Mouse (Mus musculus) hindbrain, postnatal 0 days (tissue): ENCODE data around the gene Tnfaip8l2. TPM values are rescaled to one million over a fixed set of nuclear protein-coding genes. Genes with fewer than 3 reads are reported as not detected.

ENCODE experiments used
- ATAC-seq: fragments of 200-750 bp; cut with Nextera tagmentation; 2 replicates; pipeline ENCODE4 v1.8.0; 2017; ENCODE audit warnings: mild to moderate bottlenecking, moderate TSS enrichment, moderate library complexity
- DNase-seq: peaks from one replicate; pipeline ENCODE4 v3.0.0-alpha.2; 2015; ENCODE audit warnings: low spot score
- H3K27ac ChIP-seq: fragments of 300-500 bp; sonication (generic); 2 replicates; pipeline ENCODE4 v1.5.1; 2014; ENCODE audit warnings: mild to moderate bottlenecking
- H3K27me3 ChIP-seq: fragments of 300-500 bp; sonication (generic); 2 replicates; pipeline ENCODE4 v1.6.1; 2014; ENCODE audit warnings: low read length, mixed read lengths; ENCODE audit not compliant: insufficient read depth
- H3K36me3 ChIP-seq: fragments of 300-500 bp; sonication (generic); 2 replicates; pipeline ENCODE4 v1.6.1; 2014; ENCODE audit warnings: low read length, mixed read lengths; ENCODE audit not compliant: insufficient read depth
- H3K4me1 ChIP-seq: fragments of 300-500 bp; sonication (generic); 2 replicates; pipeline ENCODE4 v1.6.1; 2014; ENCODE audit warnings: antibody characterized with exemption, low read length, mixed read lengths; ENCODE audit not compliant: insufficient read depth
- H3K4me2 ChIP-seq: fragments of 300-500 bp; sonication (generic); 2 replicates; pipeline ENCODE4 v1.6.1; 2014; ENCODE audit warnings: low read depth, mild to moderate bottlenecking, low read length, moderate library complexity, mixed read lengths
- H3K4me3 ChIP-seq: fragments of 300-500 bp; sonication (generic); 2 replicates; pipeline ENCODE4 v1.5.1; 2014; ENCODE audit warnings: low read length
- H3K9ac ChIP-seq: fragments of 300-500 bp; sonication (generic); replicated peaks from 2 replicates; pipeline ENCODE4 v1.6.1; 2014; ENCODE audit warnings: mild to moderate bottlenecking, low read length, moderate library complexity, mixed read lengths
- H3K9me3 ChIP-seq: fragments of 300-500 bp; sonication (generic); 2 replicates; pipeline ENCODE4 v1.6.1; 2016; ENCODE audit warnings: low read length, mixed read lengths
- CTCF ChIP-seq: IDR thresholded peaks from 2 replicates; pipeline ENCODE4 v1.5.1; 2016; ENCODE audit warnings: antibody characterized with exemption, control low read depth, low read depth
- WGBS: fragments of 180-500 bp; shearing (Covaris S2); extraction: QIAGEN DNeasy Blood & Tissue Kit; methylation state at CpG from one replicate; pipeline ENCODE4 v1.1.7; 2014; 5-methylcytosine and 5-hydroxymethylcytosine counted together
- microRNA-seq, 2 experiments: library from miRNA; unstranded; fragments of <30 nt; microRNA quantifications; one replicate each; pipeline ENCODE4; 2016
- polyA plus RNA-seq: library from polyadenylated mRNA; unstranded; fragments of >200 nt; fragmentation: Nextera tagmentation; extraction: Ambion mirVana; gene quantifications from 2 replicates; pipeline ENCODE4 v1.2.1, GENCODE M21; 2015
- total RNA-seq: library from RNA; depleted of rRNA; stranded (reverse); fragments of >200 nt; gene quantifications from 2 replicates; pipeline ENCODE4 v1.2.3, GENCODE M21; 2014; rRNA removed

Gene Tnfaip8l2
- total and polyA plus RNA-seq, 2 experiments from 2014 or later = 1.9 to 3.1 TPM

DNA sequence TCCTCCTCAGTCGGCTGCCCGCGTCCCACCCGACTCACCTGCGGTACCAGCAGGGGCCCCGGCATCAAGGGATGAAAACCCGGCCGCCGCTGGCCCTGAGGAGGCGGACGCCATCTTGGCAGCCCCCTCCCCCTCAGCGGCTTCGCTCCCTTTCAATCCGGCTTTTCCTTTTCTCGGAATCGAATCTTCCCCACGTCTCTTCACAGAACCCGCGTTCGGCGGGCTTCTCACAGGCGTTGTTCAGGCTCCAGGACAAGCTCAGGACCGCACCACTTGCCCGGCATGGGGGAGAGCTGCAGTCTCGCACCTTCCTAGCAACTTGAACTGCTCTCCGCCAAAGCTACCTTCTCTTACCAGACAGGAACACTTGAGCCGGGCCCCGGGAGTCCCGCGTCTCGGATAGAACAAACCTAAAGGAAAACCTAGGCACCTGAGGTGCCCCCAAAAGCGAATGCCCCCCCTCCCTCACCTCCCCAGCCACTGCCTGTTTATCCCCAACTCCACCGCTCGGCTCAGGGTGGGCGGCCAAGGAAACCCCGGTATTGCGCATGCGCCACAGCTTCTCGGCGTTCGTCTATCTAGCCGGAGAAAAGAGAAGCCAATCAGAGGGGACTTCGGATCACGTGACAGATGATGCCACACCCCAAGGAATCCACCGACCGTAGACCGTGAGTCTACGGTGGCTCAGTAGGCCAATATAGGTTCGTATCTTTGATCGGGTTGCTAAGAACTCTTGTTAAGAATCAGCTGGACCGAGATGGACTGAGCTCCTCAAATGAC, 35.6 kb downstream of the Tnfaip8l2 start, which contains the start of gene Pip5k1a:
Pip5k1a (minus strand) TSS at position 593 of the 780 bp plus-strand sequence.
- Histone ChIP-seq H3K4me3 (peak within 1 kb of the TSS; percentile 95), H3K4me2 (peak within 1 kb of the TSS; percentile 85), H3K9ac (peak within 1 kb of the TSS; percentile 84), H3K9me3 (no peaks in the 10 kb centered on the region), H3K36me3 (no peaks in the 10 kb centered on the region), H3K27me3 (no peaks in the 10 kb centered on the region), H3K4me1 (peaks cover 6% of the 10 kb centered on the region; the same call in 1 of the 2 replicates), H3K27ac (peak within 1 kb of the TSS; percentile 94)
- peak; percentile 56 for TF ChIP-seq CTCF
- ATAC-seq = peak; percentile 95
- peak; percentile 100 for DNase-seq
- WGBS = under 1% methylated on average over 51 of the region's 51 CpGs

DNA sequence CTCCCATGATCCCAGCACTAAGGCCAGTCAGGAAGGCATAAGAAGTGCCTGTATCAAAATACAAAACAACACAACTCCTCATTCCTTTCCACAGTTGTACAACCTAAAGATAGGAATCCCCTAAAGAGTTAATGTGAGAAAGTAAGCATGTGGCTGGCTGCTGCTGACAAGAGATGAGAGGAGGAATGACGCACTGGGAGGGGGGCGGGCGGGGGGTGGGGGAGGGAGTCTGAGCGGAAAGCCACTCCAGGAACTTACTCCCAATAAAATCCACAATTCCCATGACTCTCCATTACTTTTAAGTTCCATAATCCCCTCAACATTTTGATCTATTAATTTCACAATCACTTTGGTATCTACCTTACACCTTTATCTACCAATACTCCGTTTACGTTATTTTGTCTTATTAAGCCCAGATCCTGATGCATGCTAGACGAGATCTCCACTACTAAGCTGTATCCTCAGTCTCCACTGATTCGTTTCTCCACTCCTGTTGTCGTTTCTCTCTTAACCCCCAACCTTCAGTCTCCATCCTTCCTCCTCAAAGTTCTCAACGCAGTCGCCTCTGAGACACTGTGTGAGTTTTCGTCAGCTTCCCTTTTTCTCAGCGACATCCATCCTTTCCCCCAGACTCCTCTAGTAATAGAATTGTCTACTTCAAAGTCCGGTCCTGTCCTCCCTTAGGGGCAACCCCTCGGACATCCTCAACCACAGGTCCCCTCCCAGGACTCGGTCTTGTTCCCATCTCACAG, 36.4 kb downstream of the Tnfaip8l2 start:
- Histone ChIP-seq H3K27me3 (no peaks in the 10 kb centered on the region), H3K4me3 (peak overlapping the region; percentile 95), H3K4me2 (peak overlapping the region; percentile 85), H3K27ac (peak overlapping the region; percentile 94), H3K36me3 (no peaks in the 10 kb centered on the region), H3K9me3 (no peaks in the 10 kb centered on the region), H3K9ac (peak overlapping the region; percentile 84), H3K4me1 (peaks cover 6% of the 10 kb centered on the region; the same call in 1 of the 2 replicates)
- no peak for TF ChIP-seq CTCF
- DNase-seq = no peak
- WGBS = under 1% methylated on average over 16 of the region's 16 CpGs
- no peak for ATAC-seq

DNA sequence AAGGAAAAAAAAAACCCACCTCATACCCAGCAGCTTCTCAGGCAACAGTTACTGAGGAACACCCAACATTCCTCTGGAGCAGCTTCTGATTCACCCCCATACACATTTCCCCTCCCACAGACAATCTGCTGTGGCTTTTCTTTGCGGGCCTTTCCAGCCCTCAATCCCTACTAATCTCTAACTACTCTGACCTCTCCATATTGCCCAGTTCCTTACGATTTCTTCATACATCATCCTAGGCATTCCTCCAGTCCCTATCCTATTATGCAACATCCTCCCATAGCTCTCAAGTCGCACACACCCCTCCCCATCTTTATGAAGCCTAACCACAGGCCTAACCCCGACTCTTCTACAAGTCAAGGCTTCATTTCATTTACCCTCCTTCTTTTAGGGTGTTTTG, 37.0 kb downstream of the Tnfaip8l2 start:
- DNase-seq (no peak), ATAC-seq (no peak)
- Histone ChIP-seq H3K9me3 (no peaks in the 10 kb centered on the region), H3K9ac (peak overlapping the region; percentile 84), H3K4me1 (peaks cover 6% of the 10 kb centered on the region; the same call in 1 of the 2 replicates), H3K27ac (no peak overlapping the region), H3K4me3 (peak overlapping the region; percentile 95), H3K36me3 (no peaks in the 10 kb centered on the region), H3K4me2 (peak overlapping the region; percentile 85), H3K27me3 (no peaks in the 10 kb centered on the region)
- TF ChIP-seq CTCF = no peak
- 65% methylated on average over 4 of the region's 4 CpGs for WGBS

DNA sequence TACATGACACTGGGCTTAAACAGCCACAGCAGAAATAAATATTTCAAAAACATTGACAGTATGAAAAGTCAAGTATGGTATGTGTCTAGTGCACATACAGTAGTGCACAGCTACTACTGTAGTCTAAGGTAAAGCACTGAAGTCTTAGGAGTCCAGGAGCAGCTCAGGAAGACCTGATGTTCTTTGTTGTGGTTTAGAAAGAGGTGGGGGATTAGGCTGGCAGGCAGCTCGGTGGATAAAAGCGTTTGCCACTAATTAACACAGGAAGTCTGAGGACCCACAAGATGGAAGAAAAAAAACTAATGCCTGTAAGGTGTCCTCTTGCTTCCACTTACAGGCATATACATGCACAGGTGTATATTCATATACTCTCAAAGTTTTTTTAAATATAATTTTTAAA, 41.3 kb downstream of the Tnfaip8l2 start:
- ATAC-seq = no peak
- TF ChIP-seq CTCF = no peak
- Histone ChIP-seq H3K4me3 (no peak overlapping the region), H3K4me1 (peaks cover 6% of the 10 kb centered on the region; the same call in 1 of the 2 replicates), H3K36me3 (no peaks in the 10 kb centered on the region), H3K4me2 (no peak overlapping the region), H3K9ac (no peak overlapping the region), H3K27me3 (no peaks in the 10 kb centered on the region), H3K27ac (no peak overlapping the region), H3K9me3 (no peaks in the 10 kb centered on the region)
- 51% methylated on average over 2 of the region's 2 CpGs for WGBS
- DNase-seq = no peak

Small RNAs within 50 kb of the gene (microRNA-seq; reads per million reads assigned to microRNA genes)
- gene Mir8099-1 = 0 reads per million in 2 experiments

Other genes starting within 250 kb of the Tnfaip8l2 start
- 32.8 and 36.5 TPM in 2 replicates for gene Selenbp1, start 209.3 kb downstream of the Tnfaip8l2 start, total RNA-seq
- gene Selenbp1, start 209.3 kb downstream of the Tnfaip8l2 start, polyA plus RNA-seq = 19.9 and 21.3 TPM in 2 replicates
- gene Rfx5, start 188.3 kb downstream of the Tnfaip8l2 start, total RNA-seq = 13.9 and 18.3 TPM in 2 replicates
- 5.4 and 5.8 TPM in 2 replicates for gene Rfx5, start 188.3 kb downstream of the Tnfaip8l2 start, polyA plus RNA-seq
- 57.1 and 85.4 TPM in 2 replicates for gene Pi4kb, start 167.6 kb downstream of the Tnfaip8l2 start, total RNA-seq
- 19.2 and 22.7 TPM in 2 replicates for gene Pi4kb, start 167.6 kb downstream of the Tnfaip8l2 start, polyA plus RNA-seq
- 34.1 and 35.4 TPM in 2 replicates for gene Zfp687, start 126.9 kb downstream of the Tnfaip8l2 start, total RNA-seq
- gene Zfp687, start 126.9 kb downstream of the Tnfaip8l2 start, polyA plus RNA-seq = 17.3 and 18.0 TPM in 2 replicates
- 208 and 210 TPM in 2 replicates for gene Psmd4, start 99.7 kb downstream of the Tnfaip8l2 start, total RNA-seq
- 267 and 272 TPM in 2 replicates for gene Psmd4, start 99.7 kb downstream of the Tnfaip8l2 start, polyA plus RNA-seq
- gene Pip5k1a, start 35.4 kb downstream of the Tnfaip8l2 start, total RNA-seq = 15.5 and 18.5 TPM in 2 replicates
- 12.4 and 14.7 TPM in 2 replicates for gene Pip5k1a, start 35.4 kb downstream of the Tnfaip8l2 start, polyA plus RNA-seq
- gene Vps72, start 31.3 kb downstream of the Tnfaip8l2 start, total RNA-seq = 52.7 and 53.6 TPM in 2 replicates
- 121 and 123 TPM in 2 replicates for gene Vps72, start 31.3 kb downstream of the Tnfaip8l2 start, polyA plus RNA-seq
- 0.43 and 0.73 TPM in 2 replicates for gene Tmod4, start 17.9 kb downstream of the Tnfaip8l2 start, total RNA-seq
- 1.1 and 1.5 TPM in 2 replicates for gene Tmod4, start 17.9 kb downstream of the Tnfaip8l2 start, polyA plus RNA-seq
- gene Scnm1, start 8.3 kb downstream of the Tnfaip8l2 start, total RNA-seq = 44.6 and 56.7 TPM in 2 replicates
- gene Scnm1, start 8.3 kb downstream of the Tnfaip8l2 start, polyA plus RNA-seq = 72.1 and 75.7 TPM in 2 replicates
- 33.4 and 38.5 TPM in 2 replicates for gene Lysmd1, start 8.3 kb downstream of the Tnfaip8l2 start, total RNA-seq
- gene Lysmd1, start 8.3 kb downstream of the Tnfaip8l2 start, polyA plus RNA-seq = 39.2 and 42.4 TPM in 2 replicates
- gene Sema6c, start 18.1 kb upstream of the Tnfaip8l2 start, total RNA-seq = 127 and 172 TPM in 2 replicates
- 15.6 and 16.4 TPM in 2 replicates for gene Sema6c, start 18.1 kb upstream of the Tnfaip8l2 start, polyA plus RNA-seq
- 8.6 and 9.2 TPM in 2 replicates for gene Gabpb2, start 75.6 kb upstream of the Tnfaip8l2 start, total RNA-seq
- gene Gabpb2, start 75.6 kb upstream of the Tnfaip8l2 start, polyA plus RNA-seq = 2.6 and 2.9 TPM in 2 replicates
- gene Cdc42se1, start 86.4 kb upstream of the Tnfaip8l2 start, total RNA-seq = 60.4 and 62.4 TPM in 2 replicates
- 54.0 and 56.4 TPM in 2 replicates for gene Cdc42se1, start 86.4 kb upstream of the Tnfaip8l2 start, polyA plus RNA-seq
- gene Mllt11, start 89.8 kb upstream of the Tnfaip8l2 start, total RNA-seq = 347 and 357 TPM in 2 replicates
- 446 and 473 TPM in 2 replicates for gene Mllt11, start 89.8 kb upstream of the Tnfaip8l2 start, polyA plus RNA-seq
- gene Gm128, start 99.2 kb upstream of the Tnfaip8l2 start, total RNA-seq = 0.14 and 1.4 TPM in 2 replicates
- 0.49 and 0.61 TPM in 2 replicates for gene Gm128, start 99.2 kb upstream of the Tnfaip8l2 start, polyA plus RNA-seq
- gene Bnipl, start 108.8 kb upstream of the Tnfaip8l2 start, total RNA-seq = not detected in 2 replicates
- gene Bnipl, start 108.8 kb upstream of the Tnfaip8l2 start, polyA plus RNA-seq = 0.24 TPM in 1 of 2 replicates, not detected in the other
- 31.1 and 31.8 TPM in 2 replicates for gene Mindy1, start 139.0 kb upstream of the Tnfaip8l2 start, total RNA-seq
- gene Mindy1, start 139.0 kb upstream of the Tnfaip8l2 start, polyA plus RNA-seq = 32.6 and 33.8 TPM in 2 replicates
- 72.7 and 77.4 TPM in 2 replicates for gene Prune1, start 139.7 kb upstream of the Tnfaip8l2 start, total RNA-seq
- 56.6 and 60.4 TPM in 2 replicates for gene Prune1, start 139.7 kb upstream of the Tnfaip8l2 start, polyA plus RNA-seq
- 0.31 TPM in 1 of 2 replicates, not detected in the other for gene Anxa9, start 164.8 kb upstream of the Tnfaip8l2 start, total RNA-seq
- gene Anxa9, start 164.8 kb upstream of the Tnfaip8l2 start, polyA plus RNA-seq = 0.28 and 0.48 TPM in 2 replicates
- 43.7 and 64.0 TPM in 2 replicates for gene Cers2, start 172.4 kb upstream of the Tnfaip8l2 start, total RNA-seq
- gene Cers2, start 172.4 kb upstream of the Tnfaip8l2 start, polyA plus RNA-seq = 87.4 and 90.5 TPM in 2 replicates
- 36.6 and 50.8 TPM in 2 replicates for gene Setdb1, start 214.8 kb upstream of the Tnfaip8l2 start, total RNA-seq
- gene Setdb1, start 214.8 kb upstream of the Tnfaip8l2 start, polyA plus RNA-seq = 26.4 and 26.5 TPM in 2 replicates